Mouse (Mus musculus): ENCODE data around the gene Fam206a. TPM values are rescaled to one million over a fixed set of nuclear protein-coding genes. Genes with fewer than 3 reads are reported as not detected.

Gene Fam206a
- polyA plus RNA-seq, 1 experiment from 2014 or later: 14.9 TPM

DNA sequence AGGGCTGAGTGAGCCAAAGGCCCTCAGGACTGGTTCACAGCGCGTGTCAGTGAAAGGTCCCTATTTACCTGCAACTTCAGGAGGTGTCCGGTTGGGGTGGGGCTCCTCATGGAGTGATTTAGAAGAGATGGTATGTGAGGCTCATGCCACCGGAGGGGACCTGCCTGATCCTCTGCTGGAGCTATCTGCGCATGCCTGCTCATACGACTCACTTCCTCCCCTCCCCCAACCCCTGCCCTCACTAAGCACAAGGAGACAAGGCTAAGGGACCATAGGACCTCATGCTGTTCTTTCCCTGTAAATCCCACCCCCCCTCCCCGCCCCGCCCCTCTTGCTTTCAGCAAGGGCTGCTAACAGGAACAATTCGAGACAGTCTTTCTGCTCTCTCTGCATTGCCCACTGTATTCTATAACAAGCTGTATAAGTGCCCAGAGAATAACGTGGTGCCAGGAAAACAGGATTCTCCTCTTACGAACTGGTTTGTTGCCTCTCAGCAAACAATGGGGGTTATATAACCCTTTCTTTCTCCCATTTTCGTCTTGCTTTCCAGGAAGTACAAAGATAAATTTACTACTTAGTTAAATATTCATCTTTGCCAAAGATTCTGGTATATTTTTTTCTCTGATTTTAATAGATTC is 43.9 kb downstream of the Fam206a start:
- Histone ChIP-seq H3K4me1 (replicated peaks) (peaks cover 6% of the 10 kb centered on the region; the same call in 1 of the 2 replicates), H3K36me3 (0 out of 2 replicates have a peak, but pooled peaks cover 8% of the 10 kb centered on the region), H3K27ac (no peak overlapping the region), H3K4me2 (replicated peaks) (no peak overlapping the region), H3K4me3 (replicated peaks) (no peak overlapping the region), H3K9me3 (no peaks in the 10 kb centered on the region), H3K9ac (no peak overlapping the region), H3K27me3 (replicated peaks) (no peaks in the 10 kb centered on the region)
- ATAC-seq: peak; percentile 72
- WGBS: 59% methylated on average over 12 of the region's 12 CpGs

DNA sequence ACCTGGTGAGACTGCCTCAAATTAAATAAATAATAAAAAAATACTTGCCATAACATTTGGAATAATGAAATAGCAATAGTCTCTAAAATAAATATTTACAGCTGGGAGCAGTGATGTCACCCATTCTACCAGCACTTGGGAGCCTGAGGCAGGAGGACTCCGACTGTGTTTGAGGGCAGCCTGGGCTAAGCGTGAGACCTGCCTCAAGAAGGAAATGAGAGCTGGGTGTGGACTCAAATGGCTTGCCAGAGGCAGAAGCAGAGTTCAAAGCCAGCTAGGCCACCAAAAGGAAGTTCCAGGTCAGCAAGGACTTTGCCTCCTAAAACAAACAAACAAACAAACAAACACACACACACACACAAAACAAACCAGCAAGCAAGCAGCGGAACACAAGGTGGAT is 45.3 kb downstream of the Fam206a start:
- 89% methylated on average over 3 of the region's 3 CpGs for WGBS
- H3K9me3 ChIP-seq: no peaks in the 10 kb centered on the region
- no peak for ATAC-seq
- peaks cover 6% of the 10 kb centered on the region; the same call in 1 of the 2 replicates for H3K4me1 ChIP-seq (replicated peaks)
- no peak overlapping the region for H3K27ac ChIP-seq
- no peaks in the 10 kb centered on the region for H3K27me3 ChIP-seq (replicated peaks)
- H3K4me3 ChIP-seq (replicated peaks): no peak overlapping the region
- H3K4me2 ChIP-seq (replicated peaks): no peak overlapping the region
- 0 out of 2 replicates have a peak, but pooled peaks cover 8% of the 10 kb centered on the region for H3K36me3 ChIP-seq
- H3K9ac ChIP-seq: no peak overlapping the region

DNA sequence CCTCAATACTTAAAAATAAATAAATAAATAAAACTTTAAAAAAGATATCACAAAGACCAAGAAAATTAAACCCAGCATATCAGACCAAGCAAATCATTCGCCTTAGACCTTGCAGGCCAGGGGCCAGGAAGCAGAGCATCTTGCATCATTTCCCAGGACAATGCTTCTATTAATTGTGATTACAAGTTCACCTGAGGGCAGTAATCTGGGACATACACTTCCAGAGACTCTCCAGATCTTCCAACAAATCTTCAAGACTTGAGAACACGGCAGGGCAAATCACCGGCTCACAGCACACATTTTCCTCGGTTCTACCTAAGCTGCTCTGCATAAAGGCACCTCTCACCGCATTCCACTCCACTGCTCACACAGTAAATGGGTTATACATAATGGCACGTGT is 45.9 kb downstream of the Fam206a start:
- WGBS: 87% methylated on average over 6 of the region's 6 CpGs
- Histone ChIP-seq H3K27me3 (replicated peaks) (no peaks in the 10 kb centered on the region), H3K27ac (no peak overlapping the region), H3K36me3 (0 out of 2 replicates have a peak, but pooled peaks cover 8% of the 10 kb centered on the region), H3K4me2 (replicated peaks) (no peak overlapping the region), H3K4me1 (replicated peaks) (peaks cover 6% of the 10 kb centered on the region; the same call in 1 of the 2 replicates), H3K9ac (no peak overlapping the region), H3K9me3 (no peaks in the 10 kb centered on the region), H3K4me3 (replicated peaks) (no peak overlapping the region)
- no peak for ATAC-seq

DNA sequence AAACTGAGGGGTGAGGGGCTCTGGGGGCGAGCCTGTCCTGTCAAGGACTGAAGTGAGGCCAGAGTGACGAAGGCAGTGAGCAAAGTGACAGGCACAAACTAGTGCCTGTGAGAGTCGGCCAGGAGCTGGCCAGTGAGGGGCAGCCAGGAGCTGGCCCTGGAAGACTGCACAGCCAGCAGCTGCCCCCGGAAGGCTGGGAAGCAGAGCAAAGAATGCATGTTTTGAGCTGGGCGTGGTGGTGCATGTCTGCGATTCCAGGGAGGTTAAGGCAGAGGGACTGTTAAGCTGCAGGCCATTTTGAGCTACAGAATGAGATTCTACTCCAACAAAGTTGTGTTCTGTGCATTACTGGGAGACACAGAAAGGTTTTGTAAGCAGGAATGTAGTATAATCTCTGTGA is 48.6 kb downstream of the Fam206a start:
- Histone ChIP-seq H3K4me3 (replicated peaks) (no peak overlapping the region), H3K4me2 (replicated peaks) (no peak overlapping the region), H3K36me3 (0 out of 2 replicates have a peak, but pooled peaks cover 3% of the 10 kb centered on the region), H3K9ac (no peak overlapping the region), H3K27ac (no peak overlapping the region), H3K27me3 (replicated peaks) (no peaks in the 10 kb centered on the region), H3K9me3 (no peaks in the 10 kb centered on the region), H3K4me1 (replicated peaks) (peaks cover 6% of the 10 kb centered on the region; the same call in 1 of the 2 replicates)
- no peak; the same call in 1 of the 2 replicates for ATAC-seq
- WGBS: 20% methylated on average over 6 of the region's 6 CpGs

DNA sequence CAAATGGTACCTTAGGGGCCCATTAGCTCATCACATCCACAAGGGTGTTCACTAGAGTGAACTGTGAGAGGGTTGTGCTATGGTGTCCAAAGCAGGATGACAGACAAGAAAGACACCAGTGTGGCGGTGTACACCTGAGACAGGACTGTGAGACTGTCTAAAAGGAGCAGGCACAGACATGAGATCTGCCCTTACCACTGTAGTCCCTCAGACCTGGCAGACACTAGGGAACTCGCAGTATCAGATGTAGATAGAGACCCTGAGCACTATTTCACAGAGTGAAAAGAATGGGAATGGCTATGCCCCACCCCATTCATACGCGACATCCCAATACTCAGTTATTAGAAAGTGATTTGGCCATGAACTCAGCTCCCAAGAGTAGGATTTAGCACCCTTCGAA is 53.8 kb downstream of the Fam206a start:
- H3K27me3 ChIP-seq (replicated peaks): no peaks in the 10 kb centered on the region
- no peak overlapping the region for H3K9ac ChIP-seq
- ATAC-seq: no peak
- H3K9me3 ChIP-seq: no peaks in the 10 kb centered on the region
- no peaks in the 10 kb centered on the region for H3K4me1 ChIP-seq (replicated peaks)
- no peak overlapping the region for H3K4me2 ChIP-seq (replicated peaks)
- H3K36me3 ChIP-seq: no peaks in the 10 kb centered on the region
- no peak overlapping the region for H3K4me3 ChIP-seq (replicated peaks)
- WGBS: 91% methylated on average over 5 of the region's 5 CpGs
- H3K27ac ChIP-seq: no peak overlapping the region

DNA sequence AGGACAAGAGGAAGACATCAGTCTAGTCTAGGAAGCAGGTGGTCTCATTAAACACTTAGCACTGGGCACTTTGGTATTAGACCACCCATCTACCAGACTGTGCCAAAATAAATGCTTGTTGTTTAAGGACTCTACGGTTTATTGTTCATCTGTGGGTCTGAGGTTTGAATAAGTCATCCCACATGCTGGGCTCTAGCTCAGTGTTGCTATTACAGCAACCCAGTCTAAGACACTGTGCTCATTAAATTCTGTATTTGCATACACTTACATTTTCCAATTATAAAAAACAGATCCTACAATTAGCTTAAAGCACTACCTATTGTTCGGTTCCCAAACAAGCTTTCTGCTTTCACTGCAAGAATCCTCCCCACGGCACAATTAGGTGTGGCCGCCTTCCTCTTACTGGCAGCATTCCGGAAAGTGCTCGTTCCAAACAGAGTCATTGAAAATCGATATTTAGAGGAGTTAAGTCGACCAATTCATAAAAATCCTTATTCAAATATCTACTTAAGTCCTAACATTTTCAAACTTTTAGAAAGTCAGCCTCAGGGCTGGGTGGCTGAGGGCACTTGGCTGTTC is 54.3 kb downstream of the Fam206a start:
- no peak overlapping the region for H3K4me2 ChIP-seq (replicated peaks)
- H3K4me3 ChIP-seq (replicated peaks): no peak overlapping the region
- no peaks in the 10 kb centered on the region for H3K9me3 ChIP-seq
- ATAC-seq: no peak
- no peaks in the 10 kb centered on the region for H3K27me3 ChIP-seq (replicated peaks)
- H3K27ac ChIP-seq: no peak overlapping the region
- WGBS: 86% methylated on average over 8 of the region's 8 CpGs
- H3K36me3 ChIP-seq: no peaks in the 10 kb centered on the region
- no peaks in the 10 kb centered on the region for H3K4me1 ChIP-seq (replicated peaks)
- no peak overlapping the region for H3K9ac ChIP-seq

DNA sequence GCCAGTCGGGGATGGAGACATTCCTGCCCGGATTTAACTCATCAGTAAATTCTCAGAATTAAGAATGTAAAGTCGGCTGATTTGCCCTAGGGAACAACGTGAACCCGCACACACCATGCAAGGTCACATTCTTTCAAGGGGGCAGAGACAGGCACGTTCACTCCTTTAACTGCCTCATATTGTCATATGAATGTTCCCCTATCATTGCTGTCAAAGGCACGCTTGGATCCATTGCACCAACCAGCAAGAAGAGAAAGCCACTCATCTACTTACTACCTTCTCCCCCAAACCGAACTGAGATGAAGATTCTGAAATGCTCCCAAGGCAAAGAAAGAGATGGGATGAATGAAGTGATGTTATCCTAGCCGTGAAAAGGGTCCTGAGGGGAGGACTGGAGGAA is 56.6 kb downstream of the Fam206a start:
- no peaks in the 10 kb centered on the region for H3K9me3 ChIP-seq
- H3K27me3 ChIP-seq (replicated peaks): no peaks in the 10 kb centered on the region
- no peaks in the 10 kb centered on the region for H3K36me3 ChIP-seq
- no peak overlapping the region for H3K27ac ChIP-seq
- ATAC-seq: no peak
- H3K4me2 ChIP-seq (replicated peaks): no peak overlapping the region
- no peak overlapping the region for H3K9ac ChIP-seq
- 0 out of 2 replicates have a peak, but pooled peaks cover 2% of the 10 kb centered on the region for H3K4me1 ChIP-seq (replicated peaks)
- 71% methylated on average over 9 of the region's 9 CpGs for WGBS
- H3K4me3 ChIP-seq (replicated peaks): no peak overlapping the region

Other genes with a start within 250 kb of the Fam206a start
- not detected in 2 replicates for gene Gm26657, start 62.3 kb upstream of the Fam206a start, polyA plus RNA-seq (2015; fragmentation: Nextera tagmentation; extraction: Ambion mirVana)
- gene Actl7b, start 60.9 kb upstream of the Fam206a start, polyA plus RNA-seq (2015; fragmentation: Nextera tagmentation; extraction: Ambion mirVana): not detected in 2 replicates
- gene Actl7a, start 58.9 kb upstream of the Fam206a start, polyA plus RNA-seq (2015; fragmentation: Nextera tagmentation; extraction: Ambion mirVana): not detected in 2 replicates
- gene Elp1, start within 50 bp of the Fam206a start, polyA plus RNA-seq (2015; fragmentation: Nextera tagmentation; extraction: Ambion mirVana): 35.4 and 36.0 TPM in 2 replicates
- 20.6 and 25.6 TPM in 2 replicates for gene Ctnnal1, start 62.8 kb downstream of the Fam206a start, polyA plus RNA-seq (2015; fragmentation: Nextera tagmentation; extraction: Ambion mirVana)
- 9.9 and 11.0 TPM in 2 replicates for gene Tmem245, start 145.1 kb downstream of the Fam206a start, polyA plus RNA-seq (2015; fragmentation: Nextera tagmentation; extraction: Ambion mirVana)
- 0.78 and 0.92 TPM in 2 replicates for gene Frrs1l, start 188.0 kb downstream of the Fam206a start, polyA plus RNA-seq (2015; fragmentation: Nextera tagmentation; extraction: Ambion mirVana)

Measured in intestine, embryonic 15.5 days (tissue).